ENCODE assay signal across 14 mouse cellular contexts in the genomic region with DNA sequence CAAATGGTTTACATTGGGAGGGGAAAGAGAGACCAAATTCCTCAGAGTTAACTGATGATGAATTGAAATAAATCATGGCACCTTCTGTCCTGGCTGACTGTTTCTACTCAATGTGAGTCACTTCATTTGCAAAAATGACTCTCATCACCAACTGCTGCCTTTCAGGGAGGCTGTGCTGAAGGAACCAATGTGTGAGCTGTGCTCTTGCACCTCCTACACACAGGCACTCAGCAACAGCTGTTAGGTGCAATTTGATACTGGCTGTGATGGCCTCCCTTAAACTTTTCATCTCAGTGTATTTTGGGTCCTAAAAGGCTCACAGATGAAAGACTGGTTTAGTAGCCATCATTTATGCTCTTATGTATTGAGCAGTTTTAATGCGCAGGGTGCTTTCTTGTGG.
DNase-seq lines count a peak whose midpoint lies in the region; ATAC-seq and TF ChIP-seq lines count a peak whose summit lies in the region.
"Had no signal": no experiment of that assay in that cellular context is flagged by ENCODE, and none has a peak within 500 bp of the region (broad histone marks: within the 10 kb centered on the region; RNA-seq: fewer than 3 reads in every experiment).

No protein-coding gene starts in this region.

- no peak overlapping the region for H3K27ac ChIP-seq in kidney, embryonic 15.5 days
- H3K27ac ChIP-seq in left cerebral cortex, adult 2 months = no peak overlapping the region
- H3K27ac ChIP-seq in hindbrain, embryonic 13.5 days = no peak overlapping the region

- no peak for TF ChIP-seq CTCF in left cerebral cortex, adult 2 months (IDR thresholded peaks at IDR 0.05)

- no peaks in the 10 kb centered on the region for H3K4me1 ChIP-seq in kidney, embryonic 15.5 days
- H3K4me1 ChIP-seq in hindbrain, embryonic 13.5 days (replicated peaks) = no peaks in the 10 kb centered on the region
- H3K4me1 ChIP-seq: megakaryocyte, embryonic 14.5 days had no signal

- peak; percentile 66 for ATAC-seq in kidney, embryonic 15.5 days (replicated peaks; ENCODE audit: low FRiP score)
- peak; percentile 100 for ATAC-seq in frontal cortex, adult (ENCODE audit: low TSS enrichment)
- no peak for ATAC-seq in hindbrain, embryonic 13.5 days (ENCODE audit: low FRiP score)
- ATAC-seq: hindbrain, embryonic 16.5 days had no signal

- H3K4me3 ChIP-seq in kidney, embryonic 15.5 days (replicated peaks) = no peak overlapping the region
- H3K4me3 ChIP-seq in left cerebral cortex, adult 2 months = no peak overlapping the region
- H3K4me3 ChIP-seq in hindbrain, embryonic 13.5 days = no peak overlapping the region
- H3K4me3 ChIP-seq: megakaryocyte, embryonic 14.5 days had no signal

- no peak for DNase-seq in kidney, postnatal 10 days
- DNase-seq in left cerebral cortex, adult 2 months (ENCODE audit: extremely low spot score in 1 of 2, low spot score in 2 of 2) = peak; percentile 26 to 34
- DNase-seq in right cerebral cortex, postnatal 10 days (ENCODE audit: low spot score in 2 of 2) = peak; percentile 30 to 65
- no peak for DNase-seq in thymus, postnatal 36 days
- no peak for DNase-seq in ovary, adult 18-20 months (ENCODE audit: low spot score)
- DNase-seq: B cell, adult 2 months; gastrocnemius, postnatal 10 days; kidney, postnatal 36 days; lung, adult 2 months had no signal

- H3K27me3 ChIP-seq in kidney, embryonic 15.5 days = no peaks in the 10 kb centered on the region
- no peaks in the 10 kb centered on the region for H3K27me3 ChIP-seq in hindbrain, embryonic 13.5 days
- H3K27me3 ChIP-seq: megakaryocyte, embryonic 14.5 days had no signal

- no peak overlapping the region for H3K9ac ChIP-seq in kidney, embryonic 15.5 days
- no peak overlapping the region for H3K9ac ChIP-seq in hindbrain, embryonic 13.5 days

- no peak overlapping the region for H3K4me2 ChIP-seq in kidney, embryonic 15.5 days
- H3K4me2 ChIP-seq in hindbrain, embryonic 13.5 days = no peak overlapping the region

- intact Hi-C loops in left cerebral cortex, adult 2 months (cut with DNase I) = loop anchor here (10.0 kb wide), 1 partner anchor 377 kb away; the partner anchor contains the start of gene Sim1

- H3K9me3 ChIP-seq in kidney, embryonic 15.5 days (replicated peaks) = no peaks in the 10 kb centered on the region
- H3K9me3 ChIP-seq in hindbrain, embryonic 13.5 days = no peaks in the 10 kb centered on the region
- H3K9me3 ChIP-seq: megakaryocyte, embryonic 14.5 days had no signal

- WGBS in kidney, embryonic 15.5 days = 61% methylated on average over 1 of the region's 1 CpGs
- 98% methylated on average over 1 of the region's 1 CpGs for WGBS in hindbrain, embryonic 13.5 days

- H3K36me3 ChIP-seq in kidney, embryonic 15.5 days = no peaks in the 10 kb centered on the region
- no peaks in the 10 kb centered on the region for H3K36me3 ChIP-seq in hindbrain, embryonic 13.5 days

Comparison
In these comparisons a context has a peak if more than half of its experiments do, and no peak if none do; other contexts are left out.
1. DNase-seq: peak in left cerebral cortex, adult 2 months (2 of 2) and right cerebral cortex, postnatal 10 days (2 of 2); none in kidney, postnatal 10 days (single experiment), thymus, postnatal 36 days (0 of 2) and ovary, adult 18-20 months (single experiment).